Mouse (Mus musculus): Measurements from ENCODE around the gene Lhfpl3.

Lhfpl3 gene

DNA sequence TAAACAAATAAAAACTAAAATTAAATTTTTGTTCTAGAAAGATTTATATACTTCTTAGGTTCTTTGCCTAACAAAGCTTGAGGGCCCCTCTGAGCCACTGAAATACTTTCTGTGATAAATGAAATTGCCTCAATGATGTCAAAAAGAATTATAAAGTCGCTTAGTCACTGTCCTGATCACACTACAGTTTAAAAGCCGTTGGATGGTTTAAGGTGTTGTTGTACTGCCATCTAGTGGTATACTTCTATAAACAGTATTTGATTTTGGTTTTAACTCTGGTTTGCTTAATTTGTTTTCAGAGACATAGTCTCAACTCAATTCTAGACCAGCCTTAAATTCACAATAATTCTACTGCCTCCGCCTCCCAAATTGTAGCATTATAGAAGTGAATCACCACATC lies 539.0 kb downstream of the Lhfpl3 start:
- in situ Hi-C loops (cut with MboI, MseI): no loop called here

DNA sequence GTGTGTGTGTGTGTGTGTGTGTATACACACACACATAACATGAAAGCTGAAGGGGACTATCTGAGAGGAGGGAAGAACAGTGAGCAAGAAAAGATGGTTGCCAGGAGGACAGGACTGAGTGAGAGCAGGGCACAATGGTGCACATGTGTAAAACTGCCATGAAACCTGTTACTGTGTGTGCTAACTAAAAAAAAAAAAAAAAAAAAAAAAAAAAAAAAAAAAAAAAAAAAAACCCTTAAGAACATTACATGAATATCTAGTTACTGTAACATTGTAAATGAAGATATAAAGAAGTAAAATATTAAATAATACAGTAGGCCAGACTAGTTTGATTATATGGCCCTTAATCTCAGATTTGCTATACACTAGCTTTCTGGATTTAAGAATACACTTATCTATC lies 543.3 kb downstream of the Lhfpl3 start:
- in situ Hi-C loops (cut with MboI, MseI): no loop called here
